In genomic region chr10:93160807-93161510, GRCm38 (mm10) we compare ENCODE assay signal across 8 mouse cellular contexts. TPM values are rescaled to one million over a fixed set of nuclear protein-coding genes. Genes with fewer than 3 reads are reported as not detected.
A peak's percentile ranks its signal among the peaks of the same experiment; 100 is the strongest.
DNase-seq lines count a peak whose midpoint lies in the region; ATAC-seq lines count a peak whose summit lies in the region.

Gene Cdk17 (plus strand): TSS chr10:93160875.

- peaks cover 6% of the 10 kb centered on the region for H3K36me3 ChIP-seq in erythroblast, embryonic 14.5 days (ENCODE audit: control insufficient read depth)
- H3K36me3 ChIP-seq in heart, embryonic 12.5 days, result no peaks in the 10 kb centered on the region
- H3K36me3 ChIP-seq in kidney, embryonic 16.5 days (ENCODE audit: insufficient read depth, low read length), result no peaks in the 10 kb centered on the region
- H3K36me3 ChIP-seq in liver, embryonic 12.5 days, result no peaks in the 10 kb centered on the region
- no peaks in the 10 kb centered on the region for H3K36me3 ChIP-seq in stomach, embryonic 15.5 days

- under 1% methylated on average over 94 of the region's 97 CpGs for WGBS in heart, embryonic 12.5 days
- WGBS in kidney, embryonic 16.5 days, result 0% methylated on average over 48 of the region's 97 CpGs
- under 1% methylated on average over 87 of the region's 97 CpGs for WGBS in liver, embryonic 12.5 days (ENCODE audit: insufficient replicate concordance)
- WGBS in stomach, embryonic 15.5 days, result under 1% methylated on average over 65 of the region's 97 CpGs

- peak; percentile 65 for DNase-seq in layer of hippocampus, adult 11-12 months (ENCODE audit: low spot score)
- no peak for DNase-seq in layer of hippocampus, adult 9-10 months (ENCODE audit: low spot score)
- peak; percentile 81 for DNase-seq in naive thymus-derived CD4-positive, alpha-beta T cell, adult 2 months (ENCODE audit: low read depth)

- H3K9me3 ChIP-seq in erythroblast, embryonic 14.5 days (ENCODE audit: control insufficient read depth, low read length), result no peaks in the 10 kb centered on the region
- no peaks in the 10 kb centered on the region for H3K9me3 ChIP-seq in heart, embryonic 12.5 days (replicated peaks)
- H3K9me3 ChIP-seq in kidney, embryonic 16.5 days (ENCODE audit: low read length), result no peaks in the 10 kb centered on the region
- no peaks in the 10 kb centered on the region for H3K9me3 ChIP-seq in liver, embryonic 12.5 days (replicated peaks)
- no peaks in the 10 kb centered on the region for H3K9me3 ChIP-seq in stomach, embryonic 15.5 days

- peak; percentile 80 for ATAC-seq in heart, embryonic 12.5 days (ENCODE audit: insufficient number of reproducible peaks, low FRiP score)
- ATAC-seq in kidney, embryonic 16.5 days (ENCODE audit: low FRiP score, low TSS enrichment), result peak; percentile 82
- peak; percentile 75 for ATAC-seq in liver, embryonic 12.5 days
- ATAC-seq in stomach, embryonic 15.5 days (ENCODE audit: insufficient read depth, low FRiP score, low read depth), result peak; percentile 57

- H3K4me2 ChIP-seq in heart, embryonic 12.5 days, result peak within 1 kb of the TSS; percentile 72
- peak within 1 kb of the TSS; percentile 63 for H3K4me2 ChIP-seq in kidney, embryonic 16.5 days (replicated peaks; ENCODE audit: low read depth, low read length)
- H3K4me2 ChIP-seq in liver, embryonic 12.5 days, result peak within 1 kb of the TSS; percentile 79
- H3K4me2 ChIP-seq in stomach, embryonic 15.5 days, result peak within 1 kb of the TSS; percentile 65

- H3K27me3 ChIP-seq in erythroblast, embryonic 14.5 days (ENCODE audit: control insufficient read depth), result no peaks in the 10 kb centered on the region
- no peaks in the 10 kb centered on the region for H3K27me3 ChIP-seq in heart, embryonic 12.5 days (replicated peaks)
- no peaks in the 10 kb centered on the region for H3K27me3 ChIP-seq in kidney, embryonic 16.5 days (ENCODE audit: insufficient read depth, low read length)
- H3K27me3 ChIP-seq in liver, embryonic 12.5 days (replicated peaks), result no peaks in the 10 kb centered on the region
- H3K27me3 ChIP-seq in stomach, embryonic 15.5 days (replicated peaks), result no peaks in the 10 kb centered on the region

- H3K9ac ChIP-seq in heart, embryonic 12.5 days, result peak within 1 kb of the TSS; percentile 93
- H3K9ac ChIP-seq in kidney, embryonic 16.5 days (replicated peaks; ENCODE audit: low read length), result peak within 1 kb of the TSS; percentile 97
- H3K9ac ChIP-seq in liver, embryonic 12.5 days, result peak within 1 kb of the TSS; percentile 99
- peak within 1 kb of the TSS; percentile 87 for H3K9ac ChIP-seq in stomach, embryonic 15.5 days

- peaks cover 52% of the 10 kb centered on the region for H3K4me1 ChIP-seq in erythroblast, embryonic 14.5 days (ENCODE audit: control insufficient read depth)
- peaks cover 27% of the 10 kb centered on the region for H3K4me1 ChIP-seq in heart, embryonic 12.5 days (replicated peaks)
- peaks cover 29% of the 10 kb centered on the region for H3K4me1 ChIP-seq in kidney, embryonic 16.5 days (ENCODE audit: insufficient read depth, low read length)
- peaks cover 50% of the 10 kb centered on the region for H3K4me1 ChIP-seq in liver, embryonic 12.5 days
- H3K4me1 ChIP-seq in stomach, embryonic 15.5 days, result peaks cover 22% of the 10 kb centered on the region

- H3K4me3 ChIP-seq in erythroblast, embryonic 14.5 days (replicated peaks), result peak within 1 kb of the TSS; percentile 97
- peak within 1 kb of the TSS; percentile 93 for H3K4me3 ChIP-seq in heart, embryonic 12.5 days
- peak within 1 kb of the TSS; percentile 96 for H3K4me3 ChIP-seq in kidney, embryonic 16.5 days (ENCODE audit: low read length)
- peak within 1 kb of the TSS; percentile 99 for H3K4me3 ChIP-seq in liver, embryonic 12.5 days
- H3K4me3 ChIP-seq in stomach, embryonic 15.5 days (replicated peaks), result peak within 1 kb of the TSS; percentile 89

- peak within 1 kb of the TSS; percentile 97 for H3K27ac ChIP-seq in heart, embryonic 12.5 days (ENCODE audit: poor library complexity, severe bottlenecking)
- peak within 1 kb of the TSS; percentile 99 for H3K27ac ChIP-seq in kidney, embryonic 16.5 days (ENCODE audit: low read length)
- peak within 1 kb of the TSS; percentile 99 for H3K27ac ChIP-seq in liver, embryonic 12.5 days
- H3K27ac ChIP-seq in stomach, embryonic 15.5 days, result peak within 1 kb of the TSS; percentile 100

RNA-seq across cellular contexts. Expression of gene Cdk17, which starts in this region (rescaled TPM):
- polyA plus RNA-seq in erythroblast, embryonic 14.5 days (2012), result 0.17 and 0.41 TPM in 2 replicates
- 25.2 and 27.1 TPM in 2 replicates for polyA plus RNA-seq in heart, embryonic 12.5 days (2016; fragmentation: Nextera tagmentation; extraction: Ambion mirVana)
- polyA plus RNA-seq in kidney, embryonic 16.5 days (2015; fragmentation: Nextera tagmentation; extraction: Ambion mirVana), result 12.8 and 14.6 TPM in 2 replicates
- 22.3 and 23.0 TPM in 2 replicates for polyA plus RNA-seq in liver, embryonic 12.5 days (2016; fragmentation: Nextera tagmentation; extraction: Ambion mirVana)
- polyA plus RNA-seq in stomach, embryonic 15.5 days (2015; fragmentation: Nextera tagmentation; extraction: Ambion mirVana), result 15.8 and 17.6 TPM in 2 replicates
